Mouse (Mus musculus): ENCODE measurements around the gene 1700018B08Rik. TPM values are rescaled to one million over a fixed set of nuclear protein-coding genes. Genes with fewer than 3 reads are reported as not detected.
A peak's percentile ranks its signal among the peaks of the same experiment; 100 is the strongest.

1700018B08Rik gene
- polyA plus RNA-seq, 2 experiments, result not detected

- Histone ChIP-seq H3K36me3 (replicated peaks; ENCODE audit: control insufficient read depth, insufficient read depth, low read depth) (peaks cover 2% of the 10 kb centered on the region; the same call in 1 of the 2 replicates), H3K4me1 (replicated peaks; ENCODE audit: control insufficient read depth in 2 of 2, insufficient read depth in 2 of 2, low read length in 1 of 2) (no peaks in the 10 kb centered on the region), H3K27ac (no peak overlapping the region), H3K4me3 (ENCODE audit: insufficient read depth in 1 of 2, low read depth in 2 of 2, low read length in 2 of 2) (no peak overlapping the region), H3K9me3 (ENCODE audit: control insufficient read depth, low read length) (no peaks in the 10 kb centered on the region), H3K27me3 (ENCODE audit: control insufficient read depth, insufficient read depth, low read length) (no peaks in the 10 kb centered on the region), H3K9ac (replicated peaks) (no peak overlapping the region), H3K4me2 (ENCODE audit: low read depth) (no peak overlapping the region)
- DNase-seq (ENCODE audit: low read depth in 3 of 3, low spot score in 3 of 3), result no peak
- TF ChIP-seq CTCF (IDR thresholded peaks at IDR 0.05; ENCODE audit: low read depth) (no peak), EP300 (IDR thresholded peaks at IDR 0.05; ENCODE audit: low read depth) (no peak)
- no peak for ATAC-seq (ENCODE audit: insufficient read depth)
- WGBS (ENCODE audit: insufficient replicate concordance), result 85% methylated on average over 6 of the region's 6 CpGs
Observed at GRCm38 (mm10) chr8:121550056-121550455, 5.9 kb upstream of the 1700018B08Rik start.

- ATAC-seq (ENCODE audit: insufficient read depth), result no peak
- H3K36me3 ChIP-seq (replicated peaks; ENCODE audit: control insufficient read depth, insufficient read depth, low read depth), result no peaks in the 10 kb centered on the region
- H3K4me1 ChIP-seq (replicated peaks; ENCODE audit: control insufficient read depth in 2 of 2, insufficient read depth in 2 of 2, low read length in 1 of 2), result no peaks in the 10 kb centered on the region
- H3K4me2 ChIP-seq (ENCODE audit: low read depth), result no peak overlapping the region
- H3K4me3 ChIP-seq (ENCODE audit: insufficient read depth in 1 of 2, low read depth in 2 of 2, low read length in 2 of 2), result no peak overlapping the region
- no peaks in the 10 kb centered on the region for H3K27me3 ChIP-seq (ENCODE audit: control insufficient read depth, insufficient read depth, low read length)
- no peaks in the 10 kb centered on the region for H3K9me3 ChIP-seq (ENCODE audit: control insufficient read depth, low read length)
- DNase-seq (ENCODE audit: low read depth in 3 of 3, low spot score in 3 of 3), result peak; percentile 52 to 62 (median 57)
- peak; percentile 94 for TF ChIP-seq CTCF (IDR thresholded peaks at IDR 0.05; ENCODE audit: low read depth)
- TF ChIP-seq EP300 (IDR thresholded peaks at IDR 0.05; ENCODE audit: low read depth), result no peak
- H3K9ac ChIP-seq (replicated peaks), result no peak overlapping the region
- 10% methylated on average over 7 of the region's 7 CpGs for WGBS (ENCODE audit: insufficient replicate concordance)
- no peak overlapping the region for H3K27ac ChIP-seq
Observed at GRCm38 (mm10) chr8:121547132-121547531, 3.0 kb upstream of the 1700018B08Rik start.

GRCm38 (mm10) chr8:121544936-121545335 lies 816 bp upstream of the 1700018B08Rik start:
- H3K27ac ChIP-seq, result no peak overlapping the region
- TF ChIP-seq EP300 (IDR thresholded peaks at IDR 0.05; ENCODE audit: low read depth) (no peak), CTCF (IDR thresholded peaks at IDR 0.05; ENCODE audit: low read depth) (no peak)
- no peak for ATAC-seq (ENCODE audit: insufficient read depth)
- WGBS (ENCODE audit: insufficient replicate concordance), result 40% methylated on average over 11 of the region's 11 CpGs
- H3K9me3 ChIP-seq (ENCODE audit: control insufficient read depth, low read length), result no peaks in the 10 kb centered on the region
- DNase-seq (ENCODE audit: low read depth in 3 of 3, low spot score in 3 of 3), result no peak
- no peaks in the 10 kb centered on the region for H3K36me3 ChIP-seq (replicated peaks; ENCODE audit: control insufficient read depth, insufficient read depth, low read depth)
- no peak overlapping the region for H3K4me3 ChIP-seq (ENCODE audit: insufficient read depth in 1 of 2, low read depth in 2 of 2, low read length in 2 of 2)
- no peak overlapping the region for H3K4me2 ChIP-seq (ENCODE audit: low read depth)
- H3K4me1 ChIP-seq (replicated peaks; ENCODE audit: control insufficient read depth in 2 of 2, insufficient read depth in 2 of 2, low read length in 1 of 2), result no peaks in the 10 kb centered on the region
- H3K27me3 ChIP-seq (ENCODE audit: control insufficient read depth, insufficient read depth, low read length), result no peaks in the 10 kb centered on the region
- H3K9ac ChIP-seq (replicated peaks), result no peak overlapping the region

- H3K4me3 ChIP-seq (ENCODE audit: insufficient read depth in 1 of 2, low read depth in 2 of 2, low read length in 2 of 2), result no peak overlapping the region
- no peak overlapping the region for H3K9ac ChIP-seq (replicated peaks)
- no peaks in the 10 kb centered on the region for H3K36me3 ChIP-seq (replicated peaks; ENCODE audit: control insufficient read depth, insufficient read depth, low read depth)
- H3K9me3 ChIP-seq (ENCODE audit: control insufficient read depth, low read length), result no peaks in the 10 kb centered on the region
- TF ChIP-seq EP300 (IDR thresholded peaks at IDR 0.05; ENCODE audit: low read depth) (no peak), CTCF (IDR thresholded peaks at IDR 0.05; ENCODE audit: low read depth) (no peak)
- WGBS (ENCODE audit: insufficient replicate concordance), result 50% methylated on average over 13 of the region's 13 CpGs
- no peaks in the 10 kb centered on the region for H3K27me3 ChIP-seq (ENCODE audit: control insufficient read depth, insufficient read depth, low read length)
- H3K27ac ChIP-seq, result no peak overlapping the region
- H3K4me2 ChIP-seq (ENCODE audit: low read depth), result no peak overlapping the region
- ATAC-seq (ENCODE audit: insufficient read depth) (no peak), DNase-seq (ENCODE audit: low read depth in 3 of 3, low spot score in 3 of 3) (no peak)
- no peaks in the 10 kb centered on the region for H3K4me1 ChIP-seq (replicated peaks; ENCODE audit: control insufficient read depth in 2 of 2, insufficient read depth in 2 of 2, low read length in 1 of 2)
Observed at GRCm38 (mm10) chr8:121542901-121543300, 1.2 kb downstream of the 1700018B08Rik start.

GRCm38 (mm10) chr8:121541862-121542261 lies 2.3 kb downstream of the 1700018B08Rik start:
- WGBS (ENCODE audit: insufficient replicate concordance), result 61% methylated on average over 19 of the region's 19 CpGs
- ATAC-seq (ENCODE audit: insufficient read depth) (no peak), DNase-seq (ENCODE audit: low read depth in 3 of 3, low spot score in 3 of 3) (no peak)
- Histone ChIP-seq H3K36me3 (replicated peaks; ENCODE audit: control insufficient read depth, insufficient read depth, low read depth) (no peaks in the 10 kb centered on the region), H3K4me3 (ENCODE audit: insufficient read depth in 1 of 2, low read depth in 2 of 2, low read length in 2 of 2) (no peak overlapping the region), H3K9ac (replicated peaks) (no peak overlapping the region), H3K4me1 (replicated peaks; ENCODE audit: control insufficient read depth in 2 of 2, insufficient read depth in 2 of 2, low read length in 1 of 2) (no peaks in the 10 kb centered on the region), H3K27me3 (ENCODE audit: control insufficient read depth, insufficient read depth, low read length) (no peaks in the 10 kb centered on the region), H3K4me2 (ENCODE audit: low read depth) (no peak overlapping the region), H3K9me3 (ENCODE audit: control insufficient read depth, low read length) (no peaks in the 10 kb centered on the region), H3K27ac (no peak overlapping the region)
- TF ChIP-seq CTCF (IDR thresholded peaks at IDR 0.05; ENCODE audit: low read depth) (no peak), EP300 (IDR thresholded peaks at IDR 0.05; ENCODE audit: low read depth) (no peak)

Data from liver, embryonic 14.5 days (tissue).